Mouse (Mus musculus): ENCODE results near the gene Ephb4.

- TF ChIP-seq POLR2A (IDR thresholded peaks at IDR 0.05; ENCODE audit: borderline replicate concordance, control insufficient read depth, low read depth, low read length) (no peak), CTCF (IDR thresholded peaks at IDR 0.05; ENCODE audit: control insufficient read depth, insufficient read depth, low read length) (no peak)
Observed at GRCm38 (mm10) chr5:137332857-137333511, 16.9 kb upstream of the Ephb4 start.
